ENCODE assay signal across 18 mouse cellular contexts in the genomic region with DNA sequence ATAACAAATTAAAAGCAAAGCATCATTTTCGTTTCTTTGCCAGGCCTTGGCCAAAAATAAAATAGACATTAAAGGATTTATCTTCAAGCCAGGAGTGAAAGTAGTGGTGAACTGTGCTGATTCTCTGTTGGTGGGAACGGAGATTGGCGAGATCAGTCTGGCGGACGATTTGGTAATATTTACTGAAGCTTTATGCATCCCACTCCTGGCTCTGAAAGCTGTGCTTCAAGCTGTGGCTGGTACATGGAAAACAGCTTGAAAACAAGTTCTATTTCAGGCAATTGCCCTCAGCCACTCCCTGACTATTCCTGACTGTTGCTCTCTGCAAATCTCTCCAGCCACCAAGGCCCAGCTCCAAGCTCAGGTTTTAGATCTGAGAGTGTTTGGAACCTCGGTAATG. TPM values are rescaled to one million over a fixed set of nuclear protein-coding genes. Genes with fewer than 3 reads are reported as not detected.
DNase-seq lines count a peak whose midpoint lies in the region; ATAC-seq and TF ChIP-seq lines count a peak whose summit lies in the region.
"Had no signal": no experiment of that assay in that cellular context is flagged by ENCODE, and none has a peak within 500 bp of the region (broad histone marks: within the 10 kb centered on the region; RNA-seq: fewer than 3 reads in every experiment).

No protein-coding gene starts in this region.

- no peak for TF ChIP-seq POLR2A in lung, adult 2 months (IDR thresholded peaks at IDR 0.05; ENCODE audit: borderline replicate concordance, extremely low read depth, low read depth, low read length)

- no peak for TF ChIP-seq CTCF in lung, adult 2 months (IDR thresholded peaks at IDR 0.05; ENCODE audit: insufficient read depth, low read length)
- no peak for TF ChIP-seq CTCF in layer of hippocampus, adult 2 months (conservative IDR thresholded peaks at IDR 0.05)

- peaks cover 3% of the 10 kb centered on the region; the same call in 1 of the 2 replicates for H3K4me1 ChIP-seq in embryonic facial prominence, embryonic 14.5 days (ENCODE audit: control insufficient read depth, insufficient read depth, low read length)
- H3K4me1 ChIP-seq in embryonic facial prominence, embryonic 10.5 days = no peaks in the 10 kb centered on the region
- H3K4me1 ChIP-seq in lung, adult 2 months (ENCODE audit: control insufficient read depth, insufficient read depth, low read length) = no peaks in the 10 kb centered on the region
- H3K4me1 ChIP-seq: forebrain, embryonic 15.5 days; heart, embryonic 12.5 days; limb, embryonic 13.5 days; liver, embryonic 15.5 days; midbrain, embryonic 12.5 days; neural tube, embryonic 15.5 days had no signal

- no peak overlapping the region for H3K9ac ChIP-seq in embryonic facial prominence, embryonic 14.5 days (ENCODE audit: low read depth, low read length)
- H3K9ac ChIP-seq: forebrain, embryonic 15.5 days; heart, embryonic 12.5 days; limb, embryonic 13.5 days; liver, embryonic 15.5 days; midbrain, embryonic 12.5 days; neural tube, embryonic 15.5 days had no signal

- WGBS in embryonic facial prominence, embryonic 14.5 days = 75% methylated on average over 6 of the region's 6 CpGs
- 86% methylated on average over 6 of the region's 6 CpGs for WGBS in embryonic facial prominence, embryonic 10.5 days
- WGBS in lung, adult 2 months = 71% methylated on average over 6 of the region's 6 CpGs

- no peaks in the 10 kb centered on the region for H3K9me3 ChIP-seq in embryonic facial prominence, embryonic 14.5 days (ENCODE audit: control insufficient read depth, low read length)
- no peaks in the 10 kb centered on the region for H3K9me3 ChIP-seq in embryonic facial prominence, embryonic 10.5 days
- H3K9me3 ChIP-seq: forebrain, embryonic 15.5 days; heart, embryonic 12.5 days; limb, embryonic 13.5 days; liver, embryonic 15.5 days; midbrain, embryonic 12.5 days; neural tube, embryonic 15.5 days had no signal

- H3K4me3 ChIP-seq in embryonic facial prominence, embryonic 14.5 days (ENCODE audit: low read depth, low read length) = no peak overlapping the region
- H3K4me3 ChIP-seq in embryonic facial prominence, embryonic 10.5 days = no peak overlapping the region
- no peak overlapping the region for H3K4me3 ChIP-seq in lung, adult 2 months (replicated peaks; ENCODE audit: extremely low read depth, low read depth, low read length)
- no peak overlapping the region for H3K4me3 ChIP-seq in layer of hippocampus, adult 2 months
- H3K4me3 ChIP-seq: forebrain, embryonic 15.5 days; heart, embryonic 12.5 days; limb, embryonic 13.5 days; liver, embryonic 15.5 days; midbrain, embryonic 12.5 days; neural tube, embryonic 15.5 days had no signal

- H3K27ac ChIP-seq in embryonic facial prominence, embryonic 14.5 days (replicated peaks; ENCODE audit: low read depth, low read length) = no peak overlapping the region
- H3K27ac ChIP-seq in embryonic facial prominence, embryonic 10.5 days (replicated peaks) = no peak overlapping the region
- H3K27ac ChIP-seq in layer of hippocampus, adult 2 months = peak overlapping the region; percentile 65
- H3K27ac ChIP-seq: forebrain, embryonic 15.5 days; limb, embryonic 13.5 days; liver, embryonic 15.5 days; midbrain, embryonic 12.5 days; neural tube, embryonic 15.5 days had no signal

- H3K4me2 ChIP-seq in embryonic facial prominence, embryonic 14.5 days (ENCODE audit: low read depth, low read length) = no peak overlapping the region
- H3K4me2 ChIP-seq: forebrain, embryonic 15.5 days; heart, embryonic 12.5 days; limb, embryonic 13.5 days; liver, embryonic 15.5 days; midbrain, embryonic 12.5 days; neural tube, embryonic 15.5 days had no signal

- ATAC-seq in embryonic facial prominence, embryonic 14.5 days (ENCODE audit: low read depth) = no peak
- ATAC-seq: forebrain, embryonic 15.5 days had no signal

- H3K27me3 ChIP-seq in embryonic facial prominence, embryonic 14.5 days (replicated peaks; ENCODE audit: control insufficient read depth, insufficient read depth, low read length) = no peaks in the 10 kb centered on the region
- H3K27me3 ChIP-seq in embryonic facial prominence, embryonic 10.5 days (replicated peaks; ENCODE audit: low read depth, poor library complexity, severe bottlenecking) = no peaks in the 10 kb centered on the region
- H3K27me3 ChIP-seq: forebrain, embryonic 15.5 days; heart, embryonic 12.5 days; limb, embryonic 13.5 days; liver, embryonic 15.5 days; midbrain, embryonic 12.5 days; neural tube, embryonic 15.5 days had no signal

- DNase-seq in embryonic facial prominence, embryonic 14.5 days (ENCODE audit: low spot score) = peak; percentile 19
- DNase-seq in embryonic facial prominence, embryonic 10.5 days (ENCODE audit: low spot score) = no peak
- DNase-seq in lung, postnatal 25 days (ENCODE audit: low spot score) = peak; percentile 0
- no peak for DNase-seq in lung, adult 2 months
- peak; percentile 62 to 69 for DNase-seq in layer of hippocampus, adult 2 months (ENCODE audit: low spot score in 2 of 2)
- DNase-seq in layer of hippocampus, postnatal 36 days = peak; percentile 47 to 51
- DNase-seq in adrenal gland, postnatal 25 days = no peak
- DNase-seq: gastrocnemius, postnatal 36 days; kidney, adult 9 months; kidney, postnatal 4 days; lung, postnatal 14 days had no signal

- H3K36me3 ChIP-seq in embryonic facial prominence, embryonic 14.5 days (ENCODE audit: control insufficient read depth, insufficient read depth, low read length) = no peaks in the 10 kb centered on the region
- H3K36me3 ChIP-seq in embryonic facial prominence, embryonic 10.5 days (replicated peaks) = no peaks in the 10 kb centered on the region
- H3K36me3 ChIP-seq: forebrain, embryonic 15.5 days; heart, embryonic 12.5 days; limb, embryonic 13.5 days; liver, embryonic 15.5 days; midbrain, embryonic 12.5 days; neural tube, embryonic 15.5 days had no signal

RNA-seq across cellular contexts. Expression of gene Fam84a, which starts 37.1 kb away (rescaled TPM):
- 16.4 and 20.8 TPM in 2 replicates for polyA plus RNA-seq in embryonic facial prominence, embryonic 14.5 days (2014; fragmentation: Nextera tagmentation; extraction: Ambion mirVana)
- 8.0 TPM in 2 replicates for polyA plus RNA-seq in embryonic facial prominence, embryonic 10.5 days (2016; fragmentation: Nextera tagmentation; extraction: Ambion mirVana)
- polyA plus RNA-seq in lung, adult 2 months (2012; rRNA removed) = 6.3 and 7.3 TPM in 2 replicates
- total RNA-seq in layer of hippocampus, adult 2 months (2021) = 10 to 100 TPM; 93.3 to 98.0 TPM
- 10 to 100 TPM; 83.4 to 98.9 TPM for total RNA-seq in layer of hippocampus, postnatal 36 days (2021)
- 19.3 and 24.3 TPM in 2 replicates for total RNA-seq in adrenal gland, postnatal 25 days (2021)
- total RNA-seq: gastrocnemius, postnatal 36 days; hematopoietic stem cell, adult 5-6 weeks had no signal

Comparison
In these comparisons a context has a peak if more than half of its experiments do, and no peak if none do; other contexts are left out.
1. DNase-seq: peak in embryonic facial prominence, embryonic 14.5 days (single experiment), lung, postnatal 25 days (single experiment), layer of hippocampus, adult 2 months (2 of 2) and layer of hippocampus, postnatal 36 days (2 of 2); none in embryonic facial prominence, embryonic 10.5 days (single experiment), lung, adult 2 months (single experiment) and adrenal gland, postnatal 25 days (single experiment).